Mouse (Mus musculus): ENCODE measurements around the gene Mrpl45. TPM values are rescaled to one million over a fixed set of nuclear protein-coding genes. Genes with fewer than 3 reads are reported as not detected.
A peak's percentile ranks its signal among the peaks of the same experiment; 100 is the strongest.

The Mrpl45 gene
- polyA plus RNA-seq, 1 experiment from 2014 or later, result 58.4 TPM

- WGBS, result 59% methylated on average over 14 of the region's 14 CpGs
Measured at GRCm38 (mm10) chr11:97336751-97337345, 21.3 kb downstream of the Mrpl45 start.

GRCm38 (mm10) chr11:97337363-97337762 is 21.8 kb downstream of the Mrpl45 start:
- WGBS, result 87% methylated on average over 12 of the region's 12 CpGs
- H3K36me3 ChIP-seq (ENCODE audit: control insufficient read depth, insufficient read depth, low read length), result no peaks in the 10 kb centered on the region
- no peak overlapping the region for H3K4me2 ChIP-seq (replicated peaks; ENCODE audit: low read depth, low read length)
- H3K27me3 ChIP-seq (ENCODE audit: control insufficient read depth, insufficient read depth, low read length), result peaks cover 4% of the 10 kb centered on the region; the same call in 1 of the 2 replicates
- no peak overlapping the region for H3K9ac ChIP-seq (ENCODE audit: low read depth, low read length)
- no peak for ATAC-seq (ENCODE audit: low FRiP score, low TSS enrichment)
- no peak overlapping the region for H3K27ac ChIP-seq (ENCODE audit: low read depth, low read length)
- no peak overlapping the region for H3K4me3 ChIP-seq (ENCODE audit: low read length)
- no peaks in the 10 kb centered on the region for H3K4me1 ChIP-seq (ENCODE audit: control insufficient read depth, insufficient read depth, low read length)
- no peaks in the 10 kb centered on the region for H3K9me3 ChIP-seq (ENCODE audit: control insufficient read depth, low read length)

More at GRCm38 (mm10) chr11:97336751-97337345, 21.3 kb downstream of the Mrpl45 start:
- H3K27ac ChIP-seq (ENCODE audit: low read depth, low read length), result no peak overlapping the region
- no peak overlapping the region for H3K4me3 ChIP-seq (ENCODE audit: low read length)
- no peak overlapping the region for H3K9ac ChIP-seq (ENCODE audit: low read depth, low read length)
- peaks cover 4% of the 10 kb centered on the region; the same call in 1 of the 2 replicates for H3K27me3 ChIP-seq (ENCODE audit: control insufficient read depth, insufficient read depth, low read length)
- no peaks in the 10 kb centered on the region for H3K9me3 ChIP-seq (ENCODE audit: control insufficient read depth, low read length)
- H3K4me1 ChIP-seq (ENCODE audit: control insufficient read depth, insufficient read depth, low read length), result no peaks in the 10 kb centered on the region
- 0 out of 2 replicates have a peak, but pooled peaks cover 4% of the 10 kb centered on the region for H3K36me3 ChIP-seq (ENCODE audit: control insufficient read depth, insufficient read depth, low read length)
- H3K4me2 ChIP-seq (replicated peaks; ENCODE audit: low read depth, low read length), result no peak overlapping the region
- no peak for ATAC-seq (ENCODE audit: low FRiP score, low TSS enrichment)

DNA sequence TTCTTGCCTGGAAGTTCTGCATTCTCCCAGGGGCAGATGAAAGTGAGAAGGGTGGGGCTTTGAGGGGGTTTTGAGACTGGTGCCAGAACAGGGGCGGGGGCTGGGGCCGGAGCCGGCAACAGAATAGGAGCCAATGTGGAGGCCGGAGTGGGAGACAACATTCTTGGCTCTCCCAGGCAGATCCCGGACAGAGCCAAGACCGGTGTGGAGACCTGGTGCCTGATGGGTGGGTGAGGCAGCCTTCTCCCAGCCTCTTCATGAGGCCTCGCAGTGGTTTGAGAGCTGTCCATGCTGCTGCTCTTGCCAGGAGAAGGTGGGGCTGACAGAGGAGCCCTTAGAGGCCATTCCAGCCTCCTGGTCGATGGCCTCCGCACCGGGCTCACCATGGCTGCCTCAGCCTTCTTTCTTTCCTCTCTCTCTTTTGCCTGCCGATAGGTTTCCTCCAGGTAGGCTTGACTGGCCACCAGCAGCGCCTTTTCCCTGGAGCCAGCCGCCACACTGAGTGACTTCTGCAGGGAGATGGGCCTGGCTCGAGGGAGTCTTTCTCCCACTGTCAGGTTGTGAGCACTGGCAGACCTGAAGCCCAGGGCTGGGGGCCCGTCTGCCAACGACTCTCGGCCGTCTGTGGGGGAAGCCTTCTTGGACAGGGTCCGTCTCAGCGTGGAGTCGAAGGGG is 22.9 kb downstream of the Mrpl45 start:
- Histone ChIP-seq H3K4me2 (replicated peaks; ENCODE audit: low read depth, low read length) (no peak overlapping the region; the same call in 1 of the 2 replicates), H3K9me3 (ENCODE audit: control insufficient read depth, low read length) (no peaks in the 10 kb centered on the region), H3K27ac (ENCODE audit: low read depth, low read length) (peak overlapping the region; percentile 42; the same call in 1 of the 2 replicates), H3K4me1 (ENCODE audit: control insufficient read depth, insufficient read depth, low read length) (no peaks in the 10 kb centered on the region), H3K36me3 (ENCODE audit: control insufficient read depth, insufficient read depth, low read length) (no peaks in the 10 kb centered on the region), H3K9ac (ENCODE audit: low read depth, low read length) (0 out of 2 replicates have a peak overlapping the region, but pooled peaks have one; percentile 23), H3K27me3 (ENCODE audit: control insufficient read depth, insufficient read depth, low read length) (peaks cover 4% of the 10 kb centered on the region; the same call in 1 of the 2 replicates), H3K4me3 (ENCODE audit: low read length) (no peak overlapping the region)
- peak; percentile 56 for ATAC-seq (ENCODE audit: low FRiP score, low TSS enrichment)
- 54% methylated on average over 21 of the region's 21 CpGs for WGBS

GRCm38 (mm10) chr11:97338977-97339315 is 23.4 kb downstream of the Mrpl45 start:
- peak overlapping the region; percentile 42; the same call in 1 of the 2 replicates for H3K27ac ChIP-seq (ENCODE audit: low read depth, low read length)
- H3K9ac ChIP-seq (ENCODE audit: low read depth, low read length), result 0 out of 2 replicates have a peak overlapping the region, but pooled peaks have one; percentile 23
- WGBS, result 48% methylated on average over 17 of the region's 17 CpGs
- H3K36me3 ChIP-seq (ENCODE audit: control insufficient read depth, insufficient read depth, low read length), result no peaks in the 10 kb centered on the region
- no peak overlapping the region for H3K4me3 ChIP-seq (ENCODE audit: low read length)
- no peaks in the 10 kb centered on the region for H3K9me3 ChIP-seq (ENCODE audit: control insufficient read depth, low read length)
- H3K27me3 ChIP-seq (ENCODE audit: control insufficient read depth, insufficient read depth, low read length), result peaks cover 4% of the 10 kb centered on the region; the same call in 1 of the 2 replicates
- H3K4me1 ChIP-seq (ENCODE audit: control insufficient read depth, insufficient read depth, low read length), result no peaks in the 10 kb centered on the region
- no peak for ATAC-seq (ENCODE audit: low FRiP score, low TSS enrichment)
- peak overlapping the region; percentile 21; the same call in 1 of the 2 replicates for H3K4me2 ChIP-seq (replicated peaks; ENCODE audit: low read depth, low read length)

- H3K9ac ChIP-seq (ENCODE audit: low read depth, low read length), result no peak overlapping the region
- H3K4me2 ChIP-seq (replicated peaks; ENCODE audit: low read depth, low read length), result no peak overlapping the region
- no peak overlapping the region for H3K27ac ChIP-seq (ENCODE audit: low read depth, low read length)
- ATAC-seq (ENCODE audit: low FRiP score, low TSS enrichment), result no peak
- 0 out of 2 replicates have a peak, but pooled peaks cover 4% of the 10 kb centered on the region for H3K27me3 ChIP-seq (ENCODE audit: control insufficient read depth, insufficient read depth, low read length)
- no peaks in the 10 kb centered on the region for H3K9me3 ChIP-seq (ENCODE audit: control insufficient read depth, low read length)
- no peak overlapping the region for H3K4me3 ChIP-seq (ENCODE audit: low read length)
- 45% methylated on average over 7 of the region's 8 CpGs for WGBS
- H3K36me3 ChIP-seq (ENCODE audit: control insufficient read depth, insufficient read depth, low read length), result no peaks in the 10 kb centered on the region
- no peaks in the 10 kb centered on the region for H3K4me1 ChIP-seq (ENCODE audit: control insufficient read depth, insufficient read depth, low read length)
Measured at GRCm38 (mm10) chr11:97343175-97343574, 27.7 kb downstream of the Mrpl45 start.

DNA sequence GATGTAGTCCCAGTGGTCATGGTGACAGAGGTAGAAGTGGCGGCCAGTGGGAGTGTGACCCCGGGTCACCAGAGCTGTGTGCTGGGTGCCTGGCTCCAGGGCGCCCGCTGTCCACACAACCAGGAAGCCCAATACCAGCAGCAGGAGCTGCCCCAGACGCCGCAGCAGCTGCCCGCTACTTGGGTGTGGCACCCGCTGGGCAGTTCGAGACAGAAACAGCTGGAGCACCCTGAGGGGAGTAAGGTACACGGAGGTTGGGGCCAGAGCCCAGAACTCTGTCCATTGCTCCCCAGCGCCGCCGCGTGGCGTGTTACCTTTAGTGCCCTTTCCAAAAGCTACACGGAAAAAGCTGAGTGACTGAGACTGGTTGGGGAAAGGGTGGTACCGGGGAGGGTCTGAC is 28.1 kb downstream of the Mrpl45 start:
- no peaks in the 10 kb centered on the region for H3K36me3 ChIP-seq (ENCODE audit: control insufficient read depth, insufficient read depth, low read length)
- no peak overlapping the region for H3K9ac ChIP-seq (ENCODE audit: low read depth, low read length)
- H3K4me2 ChIP-seq (replicated peaks; ENCODE audit: low read depth, low read length), result no peak overlapping the region; the same call in 1 of the 2 replicates
- no peaks in the 10 kb centered on the region for H3K9me3 ChIP-seq (ENCODE audit: control insufficient read depth, low read length)
- H3K27me3 ChIP-seq (ENCODE audit: control insufficient read depth, insufficient read depth, low read length), result 0 out of 2 replicates have a peak, but pooled peaks cover 3% of the 10 kb centered on the region
- no peaks in the 10 kb centered on the region for H3K4me1 ChIP-seq (ENCODE audit: control insufficient read depth, insufficient read depth, low read length)
- H3K4me3 ChIP-seq (ENCODE audit: low read length), result no peak overlapping the region
- ATAC-seq (ENCODE audit: low FRiP score, low TSS enrichment), result no peak
- no peak overlapping the region for H3K27ac ChIP-seq (ENCODE audit: low read depth, low read length)
- 32% methylated on average over 17 of the region's 17 CpGs for WGBS

DNA sequence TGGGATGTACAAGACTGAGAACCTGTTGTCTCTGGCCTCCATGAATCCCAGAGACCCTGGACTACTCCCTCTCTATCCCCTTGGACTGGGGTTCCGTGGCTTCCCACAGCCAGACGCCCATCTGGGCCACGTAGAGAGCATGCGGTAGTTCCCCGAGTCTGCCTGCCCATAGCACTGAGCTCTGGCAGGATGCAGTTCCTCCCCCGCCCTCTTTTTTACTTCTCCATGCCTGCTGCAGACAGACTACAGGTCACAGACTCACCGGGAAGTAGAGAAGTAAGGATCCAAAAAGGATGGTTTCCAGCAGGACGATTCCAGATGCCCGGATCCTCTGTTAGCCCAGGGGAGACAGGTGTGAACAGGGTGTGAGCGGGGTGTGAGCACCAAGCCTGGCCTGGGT is 29.9 kb downstream of the Mrpl45 start:
- H3K4me3 ChIP-seq (ENCODE audit: low read length), result no peak overlapping the region
- peaks cover 11% of the 10 kb centered on the region for H3K4me1 ChIP-seq (ENCODE audit: control insufficient read depth, insufficient read depth, low read length)
- H3K36me3 ChIP-seq (ENCODE audit: control insufficient read depth, insufficient read depth, low read length), result no peaks in the 10 kb centered on the region
- no peak overlapping the region for H3K4me2 ChIP-seq (replicated peaks; ENCODE audit: low read depth, low read length)
- no peak overlapping the region; the same call in 1 of the 2 replicates for H3K9ac ChIP-seq (ENCODE audit: low read depth, low read length)
- H3K27me3 ChIP-seq (ENCODE audit: control insufficient read depth, insufficient read depth, low read length), result no peaks in the 10 kb centered on the region
- no peak for ATAC-seq (ENCODE audit: low FRiP score, low TSS enrichment)
- H3K9me3 ChIP-seq (ENCODE audit: control insufficient read depth, low read length), result no peaks in the 10 kb centered on the region
- WGBS, result 70% methylated on average over 10 of the region's 10 CpGs
- no peak overlapping the region for H3K27ac ChIP-seq (ENCODE audit: low read depth, low read length)

DNA sequence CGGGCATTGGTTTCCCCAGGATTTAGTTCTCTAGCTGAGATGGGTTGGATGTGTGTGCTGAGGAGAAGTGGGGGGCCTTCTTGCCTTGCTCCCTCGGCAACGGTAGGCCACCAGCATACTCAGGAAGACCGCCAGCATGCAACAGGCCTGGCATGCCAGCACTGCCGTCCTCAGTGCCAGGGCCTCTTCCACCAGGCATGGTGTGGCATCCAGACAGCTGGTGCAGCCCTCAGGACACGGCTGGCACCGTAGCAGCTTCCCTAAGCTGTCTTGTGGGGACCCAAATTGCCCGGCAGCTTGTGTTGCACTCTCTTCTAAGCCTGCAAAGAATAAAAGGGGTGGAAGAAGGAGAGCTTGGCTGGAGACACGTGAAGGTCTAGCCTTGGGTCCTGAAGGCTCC is 30.9 kb downstream of the Mrpl45 start:
- Histone ChIP-seq H3K4me2 (replicated peaks; ENCODE audit: low read depth, low read length) (no peak overlapping the region), H3K27ac (ENCODE audit: low read depth, low read length) (no peak overlapping the region), H3K4me3 (ENCODE audit: low read length) (no peak overlapping the region), H3K27me3 (ENCODE audit: control insufficient read depth, insufficient read depth, low read length) (no peaks in the 10 kb centered on the region), H3K9ac (ENCODE audit: low read depth, low read length) (no peak overlapping the region), H3K36me3 (ENCODE audit: control insufficient read depth, insufficient read depth, low read length) (no peaks in the 10 kb centered on the region), H3K9me3 (ENCODE audit: control insufficient read depth, low read length) (no peaks in the 10 kb centered on the region), H3K4me1 (ENCODE audit: control insufficient read depth, insufficient read depth, low read length) (peaks cover 13% of the 10 kb centered on the region)
- WGBS, result 85% methylated on average over 9 of the region's 9 CpGs
- no peak for ATAC-seq (ENCODE audit: low FRiP score, low TSS enrichment)

DNA sequence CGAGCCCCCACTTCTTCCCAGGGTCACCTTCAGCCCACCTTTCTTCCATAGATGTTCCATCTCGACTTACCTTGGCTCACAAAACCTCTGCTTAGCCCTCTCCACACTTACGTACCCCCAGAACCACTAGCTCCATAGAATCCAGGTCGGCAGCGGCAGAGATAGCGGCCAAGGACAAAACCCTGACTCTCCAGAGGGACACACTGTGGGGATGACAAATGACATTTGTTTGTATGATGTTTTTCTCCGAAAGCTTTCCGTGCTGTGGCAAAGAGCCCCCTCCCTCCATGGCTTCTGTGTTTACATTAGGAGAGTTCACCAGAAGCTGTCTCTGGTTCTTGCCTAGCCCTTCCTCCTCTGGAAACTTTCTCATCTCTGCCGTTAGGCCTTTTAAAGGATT is 31.8 kb downstream of the Mrpl45 start:
- Histone ChIP-seq H3K4me3 (ENCODE audit: low read length) (no peak overlapping the region), H3K4me1 (ENCODE audit: control insufficient read depth, insufficient read depth, low read length) (peaks cover 13% of the 10 kb centered on the region), H3K4me2 (replicated peaks; ENCODE audit: low read depth, low read length) (no peak overlapping the region), H3K27me3 (ENCODE audit: control insufficient read depth, insufficient read depth, low read length) (no peaks in the 10 kb centered on the region), H3K9me3 (ENCODE audit: control insufficient read depth, low read length) (no peaks in the 10 kb centered on the region), H3K27ac (ENCODE audit: low read depth, low read length) (no peak overlapping the region), H3K9ac (ENCODE audit: low read depth, low read length) (no peak overlapping the region), H3K36me3 (ENCODE audit: control insufficient read depth, insufficient read depth, low read length) (no peaks in the 10 kb centered on the region)
- 83% methylated on average over 9 of the region's 9 CpGs for WGBS
- no peak for ATAC-seq (ENCODE audit: low FRiP score, low TSS enrichment)
